Mouse (Mus musculus): ENCODE data around the gene Trim69.

- TF ChIP-seq CTCF (IDR thresholded peaks at IDR 0.05; ENCODE audit: low read depth): peak; percentile 19; the same call in 1 of the 2 replicates
- peak; percentile 53; the same call in 1 of the 2 replicates for TF ChIP-seq EP300 (IDR thresholded peaks at IDR 0.05; ENCODE audit: low read depth)
Measured at GRCm38 (mm10) chr2:122141332-122141967, 19.1 kb upstream of the Trim69 start.
